Mouse (Mus musculus): Measurements from ENCODE around the gene Gm20388.

DNA sequence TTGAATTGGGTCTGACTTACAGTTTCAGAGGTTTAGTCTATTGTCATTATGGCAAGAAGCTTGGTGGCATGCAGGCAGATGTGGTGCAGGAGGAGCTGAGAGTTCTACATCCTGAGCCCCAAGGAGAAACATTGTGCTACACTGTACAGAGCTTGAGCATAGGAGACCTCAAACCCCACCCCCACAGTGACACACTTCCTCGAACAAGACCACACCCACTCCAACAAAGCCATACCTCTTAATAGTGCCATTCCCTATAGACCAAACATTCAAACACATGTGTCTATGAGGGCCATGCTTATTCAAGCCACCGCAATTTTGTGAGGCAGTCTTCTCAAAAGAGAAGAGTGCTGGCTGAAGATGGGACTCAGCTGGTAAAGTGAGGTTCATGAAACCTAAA is 3890.9 kb downstream of the Gm20388 start:
- no peak for TF ChIP-seq POLR2A (IDR thresholded peaks at IDR 0.05; ENCODE audit: insufficient read depth, low read length)
- no peak for TF ChIP-seq CTCF (IDR thresholded peaks at IDR 0.05; ENCODE audit: low read depth, low read length)
- no peak for TF ChIP-seq EP300 (IDR thresholded peaks at IDR 0.05; ENCODE audit: insufficient read depth, low read depth, low read length)

Data from ES-Bruce4 (cell line).